Mouse (Mus musculus) ovary, postnatal 14 days (tissue): Measurements from ENCODE around the gene Anxa9.

Experiments
- DNase-seq: peaks from one replicate; pipeline ENCODE4 v3.0.0; 2022; ENCODE audit warnings: low spot score

Gene Anxa9

GRCm38 (mm10) chr3:95313476-95313875 is 6.5 kb upstream of the Anxa9 start:
- no peak for DNase-seq

DNA sequence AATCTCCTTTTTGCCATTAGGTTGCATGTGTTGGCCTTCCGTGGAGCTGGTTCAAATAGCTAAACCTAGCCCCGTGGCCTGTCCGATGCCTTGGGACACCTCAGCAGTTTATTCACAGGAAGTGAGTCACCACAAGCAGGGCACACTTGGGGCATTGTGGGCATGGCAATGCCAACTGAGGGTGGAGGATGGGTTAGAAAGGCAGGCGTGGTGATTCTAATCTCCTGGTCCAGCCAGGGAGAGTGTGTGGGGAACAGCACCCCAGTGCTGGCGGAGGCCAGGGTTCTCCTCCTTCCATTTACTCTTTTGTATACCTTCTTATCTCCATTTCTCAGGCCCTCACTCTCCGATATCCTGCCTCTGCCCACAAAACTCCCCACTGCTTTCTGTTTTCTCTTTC is 5.6 kb upstream of the Anxa9 start:
- no peak for DNase-seq

GRCm38 (mm10) chr3:95310968-95311882 is 4.2 kb upstream of the Anxa9 start:
- DNase-seq, result peak; percentile 75

- DNase-seq, result no peak
These were observed 3.5 kb upstream of the Anxa9 start for GRCm38 (mm10) chr3:95310496-95310895.

- no peak for DNase-seq
These were observed 732 bp downstream of the Anxa9 start for GRCm38 (mm10) chr3:95306244-95306643.

DNA sequence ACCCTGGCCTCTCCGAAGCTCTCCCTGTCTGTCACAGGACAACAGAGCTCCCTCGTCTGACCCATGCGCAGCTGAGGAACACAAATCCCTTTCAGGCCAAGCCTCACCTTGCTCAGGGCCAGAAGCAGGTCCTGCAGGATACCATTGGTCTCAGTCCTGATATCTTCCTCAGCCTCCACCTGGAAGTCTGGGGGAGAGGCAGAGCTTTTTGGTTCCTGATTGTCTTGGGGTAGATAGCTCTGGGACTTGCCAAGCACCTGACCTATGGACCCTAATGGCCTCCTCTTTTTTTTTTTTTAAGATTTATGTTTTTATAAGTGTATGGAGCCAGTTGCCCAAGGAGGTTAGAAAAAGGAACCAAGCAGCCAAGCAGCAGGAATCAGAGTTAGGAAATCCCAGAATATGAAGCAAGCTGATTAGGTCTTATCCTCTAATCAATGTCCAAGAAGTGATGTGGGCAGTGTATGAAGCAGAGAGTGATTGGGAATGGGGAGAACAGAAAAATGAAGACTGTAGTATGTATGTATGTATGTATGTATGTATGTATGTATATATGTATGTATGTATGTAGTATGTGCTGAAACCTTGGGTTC is 5.7 kb downstream of the Anxa9 start:
- no peak for DNase-seq

GRCm38 (mm10) chr3:95298018-95298417 is 9.0 kb downstream of the Anxa9 start:
- no peak for DNase-seq

DNA sequence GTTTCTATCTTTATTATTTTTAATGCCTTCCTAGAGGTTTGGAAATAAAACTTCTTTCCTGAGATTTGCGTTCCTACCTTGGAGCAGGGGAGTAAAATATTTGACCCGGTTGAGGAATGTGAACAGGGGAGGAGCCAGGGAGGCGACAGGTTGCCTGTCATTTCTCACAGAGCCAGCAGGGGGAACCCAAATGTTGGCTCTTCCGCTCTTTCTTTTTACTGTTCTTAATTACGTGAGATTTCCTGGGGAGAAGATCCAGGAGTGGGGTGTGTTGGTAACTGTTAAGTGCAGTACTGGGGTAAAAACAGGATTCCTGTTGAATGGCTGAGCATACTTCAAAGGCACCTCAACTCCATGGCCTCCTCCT is 10.9 kb downstream of the Anxa9 start:
- DNase-seq, result no peak

- no peak for DNase-seq
These were observed 11.5 kb downstream of the Anxa9 start for GRCm38 (mm10) chr3:95295321-95296102.

DNA sequence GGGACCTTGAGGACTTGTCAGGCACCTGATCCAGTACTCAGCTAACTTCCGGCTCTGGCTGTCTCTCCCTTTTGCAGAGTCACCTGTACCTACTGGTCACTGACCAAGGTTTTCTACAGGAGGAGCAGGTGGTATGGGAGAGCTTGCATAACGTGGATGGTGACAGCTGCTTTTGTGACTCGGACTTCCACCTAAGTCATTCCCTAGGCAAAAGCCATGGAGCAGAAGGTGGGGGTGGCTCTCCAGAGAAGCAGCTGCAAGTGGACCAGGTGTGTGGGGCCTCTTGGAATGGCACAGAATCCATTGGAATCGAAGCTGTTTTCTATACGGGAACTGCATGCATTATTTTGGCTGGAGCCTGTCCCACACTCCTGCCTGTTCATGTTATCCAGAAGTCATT is 12.3 kb downstream of the Anxa9 start:
- no peak for DNase-seq

GRCm38 (mm10) chr3:95294316-95294715 is 12.7 kb downstream of the Anxa9 start:
- DNase-seq, result no peak

DNA sequence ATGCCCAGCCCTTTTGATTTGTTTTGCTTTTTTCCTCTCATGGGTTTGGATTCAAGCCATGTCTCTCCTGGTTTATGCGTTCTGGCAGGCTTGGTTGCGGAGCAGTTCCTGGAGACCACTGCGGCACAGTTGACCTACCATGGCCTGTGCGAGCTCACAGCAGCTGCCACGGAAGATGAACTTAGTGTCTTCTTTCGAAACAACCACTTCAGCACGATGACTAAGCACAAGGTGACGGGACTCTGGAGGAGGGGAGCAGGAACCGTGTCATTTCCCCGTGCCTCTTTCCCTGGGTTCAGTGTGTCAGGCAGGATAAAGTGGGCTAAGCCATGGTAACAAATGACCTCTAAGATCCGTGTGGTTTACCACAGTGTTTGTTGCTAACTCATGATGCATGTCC is 13.4 kb downstream of the Anxa9 start:
- DNase-seq, result no peak

GRCm38 (mm10) chr3:95292899-95293298 is 14.1 kb downstream of the Anxa9 start:
- DNase-seq, result no peak

DNA sequence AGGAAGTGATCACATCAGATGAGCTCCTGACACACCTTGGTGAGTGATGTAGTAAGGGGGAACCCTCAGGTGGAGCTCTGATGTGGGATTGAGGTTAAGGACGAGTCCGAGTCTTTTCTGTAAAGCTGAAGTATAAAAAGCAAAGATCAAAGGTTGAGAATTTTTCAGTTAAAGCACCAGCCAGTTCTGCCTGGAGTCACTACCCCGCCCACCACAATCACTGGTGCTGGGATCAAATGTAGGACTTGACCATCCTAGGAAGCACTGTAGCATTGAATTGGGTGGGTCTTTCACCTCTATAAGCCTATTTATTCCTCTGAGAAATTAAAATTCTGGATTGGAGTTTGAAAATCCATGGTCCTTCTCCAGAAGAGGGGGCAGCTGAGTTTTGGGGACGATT is 15.9 kb downstream of the Anxa9 start:
- no peak for DNase-seq

DNA sequence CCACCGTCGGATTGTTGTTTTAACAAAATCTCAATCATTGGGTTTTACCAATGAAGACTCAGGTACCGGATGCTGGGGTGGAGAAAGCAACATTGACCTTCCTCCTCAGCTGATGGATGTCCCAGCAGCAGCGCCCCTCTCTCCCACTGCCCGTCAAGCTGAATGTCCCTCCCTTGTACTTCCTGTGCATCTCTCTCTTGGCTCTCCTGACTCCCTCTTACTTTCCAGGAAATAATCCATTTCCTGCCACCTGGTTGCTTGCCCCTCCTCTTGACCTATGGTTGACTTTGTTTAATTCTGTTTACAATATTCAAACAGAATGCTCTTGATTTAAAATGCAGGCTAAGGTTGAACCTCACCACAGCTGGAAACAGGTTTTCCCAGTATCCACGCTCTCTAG is 16.8 kb downstream of the Anxa9 start:
- DNase-seq, result no peak

- DNase-seq, result no peak
These were observed 17.6 kb downstream of the Anxa9 start for GRCm38 (mm10) chr3:95289419-95289818.

- DNase-seq, result no peak
These were observed 19.4 kb downstream of the Anxa9 start for GRCm38 (mm10) chr3:95287541-95287940.

DNA sequence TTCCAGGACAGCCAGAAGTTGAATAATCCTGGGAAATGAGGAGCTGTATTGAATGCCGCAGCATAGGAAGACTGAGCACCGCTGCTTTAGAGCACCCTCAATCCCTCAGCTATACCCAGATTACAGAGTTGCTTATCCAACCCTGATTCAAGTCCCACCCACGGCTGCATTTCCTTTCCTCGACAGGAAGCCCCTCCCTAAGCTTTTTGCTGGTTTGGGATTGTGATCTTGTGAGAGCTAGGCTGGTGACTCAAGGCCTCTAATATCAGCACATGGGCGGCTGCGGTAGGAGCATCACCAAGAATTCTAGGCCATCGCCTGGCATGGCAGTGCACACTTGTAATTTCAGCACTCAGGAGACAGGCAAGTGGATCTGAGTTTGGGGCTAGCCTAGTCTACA is 20.5 kb downstream of the Anxa9 start:
- no peak for DNase-seq

- no peak for DNase-seq
These were observed 21.0 kb downstream of the Anxa9 start for GRCm38 (mm10) chr3:95286011-95286410.

DNA sequence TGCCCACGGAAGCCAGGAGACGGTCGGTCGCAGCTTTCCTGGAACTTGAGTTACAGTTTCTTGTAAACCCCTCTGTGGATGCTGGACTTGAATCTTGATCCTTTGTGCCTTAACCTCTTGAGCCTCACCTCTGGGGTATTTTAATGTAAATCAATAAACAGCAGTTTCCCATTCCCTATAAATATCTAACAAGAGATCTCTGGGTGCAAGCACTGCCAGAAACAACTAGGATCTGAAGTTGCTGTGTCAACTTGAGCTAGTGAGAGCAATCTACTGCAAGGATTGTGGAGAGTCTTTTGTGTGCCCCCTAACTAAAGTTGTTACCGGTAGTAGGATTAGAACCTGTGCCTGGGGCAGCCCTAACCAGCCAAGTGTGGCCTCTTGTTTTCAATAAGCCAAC is 21.6 kb downstream of the Anxa9 start:
- DNase-seq, result no peak

DNA sequence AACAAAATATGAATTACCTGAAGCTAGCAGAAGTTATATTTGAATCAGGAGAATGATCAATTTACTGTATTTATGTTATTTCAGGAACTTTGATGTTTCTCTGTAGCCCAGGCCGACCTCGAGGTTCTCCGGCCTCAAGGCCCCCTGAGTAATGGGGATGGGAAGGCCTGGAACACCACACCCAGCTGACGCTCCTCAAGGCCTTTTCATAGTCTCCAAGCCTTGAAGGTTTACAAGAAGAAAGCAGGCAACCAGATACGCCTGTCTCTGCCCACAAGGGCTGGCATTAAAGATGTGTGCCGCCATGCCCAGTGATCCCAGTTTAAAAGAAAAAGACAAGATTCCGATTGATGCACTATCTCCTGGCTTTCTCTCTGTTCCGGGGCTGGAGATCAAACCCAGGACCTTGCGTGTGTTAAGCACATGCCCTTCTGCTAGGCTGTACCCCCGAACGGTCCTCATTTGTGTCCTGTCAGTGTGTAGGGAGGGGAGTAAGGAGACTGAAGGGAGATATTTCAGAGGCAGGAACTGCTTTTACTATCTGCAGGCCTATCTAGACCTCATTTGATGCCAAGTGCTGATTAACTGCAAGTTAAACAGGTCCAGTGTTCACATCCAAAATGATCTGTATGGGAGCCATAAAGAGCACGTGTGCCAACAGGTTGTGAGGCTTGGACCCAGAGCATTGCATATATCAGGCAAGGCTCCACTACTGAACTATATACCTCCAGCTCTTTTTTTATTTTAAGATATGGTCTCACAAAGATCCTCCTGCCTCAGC is 22.3 kb downstream of the Anxa9 start:
- no peak for DNase-seq

DNA sequence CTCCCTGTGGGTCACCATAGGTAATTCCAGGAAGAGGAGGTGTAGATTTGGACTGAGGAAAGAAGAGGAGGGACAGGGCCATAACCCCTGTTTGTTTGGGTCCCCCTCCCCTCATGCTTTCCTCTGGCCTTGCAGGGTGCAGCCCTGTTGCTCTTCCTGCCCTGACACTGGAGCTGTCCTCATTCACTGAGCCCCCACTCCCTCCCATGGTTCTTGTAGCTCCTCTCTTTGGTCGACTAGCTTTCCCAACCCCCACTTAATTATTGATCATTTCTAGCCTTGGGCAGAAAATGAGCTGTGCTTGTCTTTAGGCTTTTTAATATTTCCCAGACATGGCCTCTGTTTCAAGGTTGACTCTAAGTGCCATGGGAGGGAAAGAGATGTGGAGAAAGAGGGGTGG is 22.9 kb downstream of the Anxa9 start:
- DNase-seq, result no peak
